Mouse (Mus musculus) small intestine, adult 2 months (tissue): ENCODE measurements around the gene Hba-x.

Experiments used
- CTCF ChIP-seq: fragments of 200-500 bp; IDR thresholded peaks from 2 replicates; pipeline ENCODE4 v1.5.1; 2012; ENCODE audit warnings: low read depth, mild to moderate bottlenecking, control low read depth, inconsistent platforms, low read length, moderate library complexity, mixed read lengths; ENCODE audit not compliant: insufficient replicate concordance, insufficient read length; ENCODE audit errors: extremely low read depth
- POLR2A ChIP-seq: fragments of 200-500 bp; IDR thresholded peaks from 2 replicates; pipeline ENCODE4 v1.6.1; 2012; ENCODE audit warnings: low read depth, mild to moderate bottlenecking, control low read depth, inconsistent platforms, low read length, moderate library complexity

DNA sequence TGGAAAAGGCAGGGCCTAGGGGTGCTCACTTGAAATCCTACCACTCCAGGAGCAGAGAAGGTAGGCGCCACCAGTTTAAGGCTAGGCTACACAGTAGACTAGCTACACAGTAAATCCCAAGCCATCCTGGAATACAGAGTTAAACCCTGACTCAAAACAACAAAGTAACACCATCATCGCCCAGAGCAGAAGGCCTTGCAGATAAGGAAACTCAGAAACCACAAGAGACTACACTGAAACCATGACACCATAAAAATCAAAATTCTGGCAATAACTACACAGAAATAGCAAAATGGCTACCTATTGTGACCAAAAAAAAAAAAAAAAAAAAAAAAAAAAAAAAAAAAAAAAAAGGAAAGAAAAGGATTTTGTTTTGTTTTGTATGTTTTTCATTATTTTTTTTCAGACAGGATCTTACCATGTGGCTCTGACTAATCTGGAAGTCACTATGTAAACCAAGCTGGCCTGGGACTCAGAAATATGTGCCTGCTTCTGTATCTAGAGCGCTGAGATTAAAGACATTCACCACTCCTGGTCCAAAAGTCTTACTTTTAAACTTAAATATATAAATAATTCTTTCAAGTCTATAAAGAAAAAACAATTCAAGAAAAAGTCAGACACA lies 11.0 kb upstream of the Hba-x start:
- no peak for TF ChIP-seq CTCF
- TF ChIP-seq POLR2A: no peak
